Mouse (Mus musculus) liver, embryonic 12.5 days (tissue): ENCODE data around the gene Cib4. TPM values are rescaled to one million over a fixed set of nuclear protein-coding genes. Genes with fewer than 3 reads are reported as not detected.

Experiments used
- ATAC-seq: fragments of 200-750 bp; cut with Nextera tagmentation; 2 replicates; pipeline ENCODE4 v1.8.0; 2017; ENCODE audit warnings: moderate number of reproducible peaks, mild to moderate bottlenecking, moderate library complexity
- H3K27ac ChIP-seq: fragments of 300-500 bp; sonication (generic); 2 replicates; pipeline ENCODE4 v1.5.1; 2016; ENCODE audit warnings: mild to moderate bottlenecking
- H3K27me3 ChIP-seq: fragments of 300-500 bp; sonication (generic); replicated peaks from 2 replicates; pipeline ENCODE4 v1.6.1; 2016; ENCODE audit warnings: mild to moderate bottlenecking, moderate library complexity
- H3K36me3 ChIP-seq: fragments of 300-500 bp; sonication (generic); 2 replicates; pipeline ENCODE4 v1.6.1; 2016; ENCODE audit warnings: mild to moderate bottlenecking, moderate library complexity
- H3K4me1 ChIP-seq: fragments of 300-500 bp; sonication (generic); 2 replicates; pipeline ENCODE4 v1.6.1; 2016
- H3K4me2 ChIP-seq: fragments of 300-500 bp; sonication (generic); 2 replicates; pipeline ENCODE4 v1.6.1; 2016; ENCODE audit warnings: mild to moderate bottlenecking, moderate library complexity
- H3K4me3 ChIP-seq: fragments of 300-500 bp; sonication (generic); 2 replicates; pipeline ENCODE4 v1.5.1; 2016; ENCODE audit warnings: mild to moderate bottlenecking, moderate library complexity
- H3K9ac ChIP-seq: fragments of 300-500 bp; sonication (generic); 2 replicates; pipeline ENCODE4 v1.6.1; 2016; ENCODE audit warnings: mild to moderate bottlenecking, moderate library complexity
- H3K9me3 ChIP-seq: fragments of 300-500 bp; sonication (generic); replicated peaks from 2 replicates; pipeline ENCODE4 v1.6.1; 2016; ENCODE audit warnings: mild to moderate bottlenecking, moderate library complexity
- WGBS: fragments of 180-500 bp; shearing (Covaris S2); methylation state at CpG from one replicate; pipeline ENCODE4 v1.1.7; 2016; ENCODE audit not compliant: insufficient replicate concordance; 5-methylcytosine and 5-hydroxymethylcytosine counted together
- polyA plus RNA-seq: library from polyadenylated mRNA; unstranded; fragments of >200 nt; fragmentation: Nextera tagmentation; extraction: Ambion mirVana; gene quantifications from 2 replicates; pipeline ENCODE4 v1.2.1, GENCODE M21; 2016

Gene Cib4
- polyA plus RNA-seq, 1 experiment from 2014 or later, result not detected

DNA sequence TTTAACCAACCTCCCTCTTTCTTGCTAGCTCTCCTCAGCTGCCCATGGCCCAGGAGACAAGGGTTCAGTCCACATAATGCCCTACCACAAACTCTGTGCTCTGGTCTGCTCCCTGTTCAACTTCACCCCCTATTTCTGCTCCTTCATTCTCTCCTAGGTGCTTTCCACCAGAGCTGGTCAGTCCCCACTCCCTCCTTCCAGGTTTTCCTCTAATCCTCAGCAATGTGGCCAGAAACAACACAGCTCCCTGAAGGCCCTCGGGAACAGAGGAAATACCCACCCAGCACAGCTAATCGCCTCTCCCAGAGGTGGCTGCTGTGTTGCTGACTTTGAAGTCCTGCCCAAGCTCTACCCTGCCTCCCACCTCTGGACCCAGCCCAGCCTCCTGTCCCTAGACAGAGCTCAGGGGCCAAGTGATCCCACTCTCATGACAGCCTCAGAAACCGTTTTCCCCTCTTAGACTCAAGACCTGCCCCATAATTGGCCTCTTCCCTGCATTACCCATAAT lies 14.4 kb upstream of the Cib4 start:
- Histone ChIP-seq H3K27me3 (peaks cover 7% of the 10 kb centered on the region; the same call in 1 of the 2 replicates), H3K4me2 (no peak overlapping the region), H3K4me3 (no peak overlapping the region), H3K27ac (no peak overlapping the region), H3K9me3 (no peaks in the 10 kb centered on the region), H3K9ac (no peak overlapping the region), H3K4me1 (no peaks in the 10 kb centered on the region), H3K36me3 (no peaks in the 10 kb centered on the region)
- WGBS, result 15% methylated on average over 3 of the region's 3 CpGs
- no peak for ATAC-seq

DNA sequence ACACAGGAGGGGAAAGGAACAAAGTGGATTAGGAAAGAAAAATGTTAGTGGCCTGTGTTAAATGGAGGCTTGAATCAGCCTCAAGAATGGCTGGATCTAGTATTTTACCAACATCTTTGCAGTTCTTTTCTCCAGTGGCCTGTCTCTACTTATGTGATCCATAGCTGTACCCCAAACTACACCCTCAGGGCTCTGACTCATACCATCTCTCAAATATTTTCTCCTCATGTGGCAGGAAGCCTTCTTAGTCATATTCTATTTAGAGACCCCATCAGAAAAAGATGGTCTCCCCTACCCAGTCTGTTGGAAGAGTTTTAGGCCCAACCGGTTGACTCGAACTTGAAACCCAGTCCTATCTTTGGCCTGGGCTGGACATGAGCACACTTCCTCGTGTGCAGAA lies 13.8 kb upstream of the Cib4 start:
- 69% methylated on average over 3 of the region's 3 CpGs for WGBS
- peaks cover 7% of the 10 kb centered on the region; the same call in 1 of the 2 replicates for H3K27me3 ChIP-seq

DNA sequence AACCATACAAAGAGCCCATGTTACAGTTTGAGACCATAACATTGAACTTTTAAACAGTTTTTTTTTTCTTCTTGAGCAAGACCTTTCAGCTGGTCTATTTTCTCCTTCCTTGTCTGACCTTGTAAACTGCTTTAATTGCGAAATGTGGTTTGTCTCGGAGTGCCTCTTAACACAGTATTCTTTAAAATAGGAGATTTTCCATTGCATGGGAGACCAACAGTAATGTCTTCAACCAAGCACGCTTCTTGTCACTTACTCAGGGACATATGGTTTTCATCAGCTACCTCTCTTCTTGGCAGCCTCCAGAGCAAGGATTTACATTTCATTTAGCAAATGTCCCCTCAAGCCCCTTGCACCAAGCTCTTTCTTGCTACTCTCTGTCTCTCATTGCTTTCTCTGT lies 10.6 kb upstream of the Cib4 start:
- Histone ChIP-seq H3K9me3 (no peaks in the 10 kb centered on the region), H3K27me3 (peaks cover 4% of the 10 kb centered on the region; the same call in 1 of the 2 replicates), H3K36me3 (no peaks in the 10 kb centered on the region), H3K27ac (no peak overlapping the region), H3K9ac (no peak overlapping the region), H3K4me1 (no peaks in the 10 kb centered on the region), H3K4me3 (no peak overlapping the region), H3K4me2 (no peak overlapping the region)
- ATAC-seq, result no peak
- 61% methylated on average over 3 of the region's 3 CpGs for WGBS

More for the DNA sequence above, 13.8 kb upstream of the Cib4 start:
- Histone ChIP-seq H3K9me3 (no peaks in the 10 kb centered on the region), H3K27ac (no peak overlapping the region), H3K36me3 (no peaks in the 10 kb centered on the region), H3K9ac (no peak overlapping the region), H3K4me1 (no peaks in the 10 kb centered on the region), H3K4me3 (no peak overlapping the region), H3K4me2 (no peak overlapping the region)
- ATAC-seq, result no peak

DNA sequence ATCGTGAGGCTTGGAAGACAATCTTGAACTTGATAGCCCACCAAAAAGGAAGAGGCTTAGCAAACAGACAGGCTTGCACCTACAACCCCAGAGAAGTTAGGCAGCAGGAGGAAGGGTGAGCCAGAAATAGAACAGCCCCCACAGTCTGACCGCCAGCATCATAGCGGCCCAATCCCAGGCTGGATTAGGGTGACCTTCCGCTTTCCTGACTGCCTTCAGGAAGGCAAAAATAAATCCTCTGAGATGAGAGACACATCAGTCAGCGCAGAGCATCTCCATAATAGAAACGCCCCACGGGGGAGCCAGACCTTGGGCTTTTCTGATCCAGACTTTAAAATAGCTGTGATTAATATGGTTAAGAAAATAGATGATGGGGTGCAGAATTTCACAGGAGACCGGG lies 9.3 kb upstream of the Cib4 start:
- H3K9me3 ChIP-seq, result no peaks in the 10 kb centered on the region
- no peak overlapping the region for H3K4me3 ChIP-seq
- H3K27me3 ChIP-seq, result peaks cover 8% of the 10 kb centered on the region
- ATAC-seq, result no peak
- 55% methylated on average over 8 of the region's 8 CpGs for WGBS
- H3K27ac ChIP-seq, result no peak overlapping the region
- no peaks in the 10 kb centered on the region for H3K4me1 ChIP-seq
- H3K36me3 ChIP-seq, result no peaks in the 10 kb centered on the region
- no peak overlapping the region for H3K9ac ChIP-seq
- H3K4me2 ChIP-seq, result no peak overlapping the region

DNA sequence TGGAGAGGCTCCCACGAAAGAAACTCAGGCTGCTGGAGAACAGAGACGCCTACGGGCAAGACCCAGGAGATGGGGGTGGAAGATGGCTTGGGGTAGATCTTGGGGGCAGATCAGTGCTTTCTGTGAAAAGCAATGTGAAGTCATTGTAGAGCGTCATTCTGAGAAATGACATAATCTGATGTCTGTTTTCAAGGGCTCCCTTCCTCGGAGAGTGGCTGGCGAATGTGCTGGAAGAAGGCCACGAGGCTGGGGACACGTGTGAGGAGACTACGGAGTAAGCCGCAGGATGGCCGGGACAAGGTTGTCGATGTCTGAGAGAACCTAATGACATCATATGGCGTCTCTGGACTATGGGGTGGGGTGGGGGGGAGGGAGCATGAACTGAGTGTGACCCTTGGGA lies 8.3 kb upstream of the Cib4 start:
- Histone ChIP-seq H3K4me2 (no peak overlapping the region), H3K27me3 (peaks cover 5% of the 10 kb centered on the region), H3K4me1 (no peaks in the 10 kb centered on the region), H3K4me3 (no peak overlapping the region), H3K27ac (no peak overlapping the region), H3K9me3 (no peaks in the 10 kb centered on the region), H3K36me3 (no peaks in the 10 kb centered on the region), H3K9ac (no peak overlapping the region)
- no peak for ATAC-seq
- 72% methylated on average over 13 of the region's 13 CpGs for WGBS

DNA sequence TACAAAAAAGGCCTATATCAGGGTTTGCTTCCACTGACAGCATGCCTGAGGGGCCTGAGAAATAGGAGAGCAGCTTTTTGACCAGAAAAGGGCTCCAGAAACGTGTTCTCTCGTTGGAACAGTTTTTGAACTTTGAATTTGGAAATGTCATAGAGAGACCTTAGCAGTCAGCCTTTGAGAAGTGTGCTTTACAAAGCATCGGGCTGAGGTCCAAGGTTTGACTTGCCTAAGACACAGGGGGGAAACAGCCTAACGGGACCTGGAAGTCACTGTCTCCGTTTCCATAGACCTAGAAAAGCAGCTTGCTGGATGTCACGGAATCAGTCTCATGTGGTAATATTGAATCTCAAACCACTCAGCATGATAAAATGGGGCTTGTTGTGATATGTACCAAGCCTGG lies 6.4 kb upstream of the Cib4 start:
- H3K4me3 ChIP-seq, result no peak overlapping the region
- H3K4me2 ChIP-seq, result no peak overlapping the region
- no peak overlapping the region for H3K27ac ChIP-seq
- H3K9me3 ChIP-seq, result no peaks in the 10 kb centered on the region
- peaks cover 12% of the 10 kb centered on the region for H3K27me3 ChIP-seq
- no peaks in the 10 kb centered on the region for H3K4me1 ChIP-seq
- no peak for ATAC-seq
- no peaks in the 10 kb centered on the region for H3K36me3 ChIP-seq
- 72% methylated on average over 6 of the region's 6 CpGs for WGBS
- no peak overlapping the region for H3K9ac ChIP-seq

DNA sequence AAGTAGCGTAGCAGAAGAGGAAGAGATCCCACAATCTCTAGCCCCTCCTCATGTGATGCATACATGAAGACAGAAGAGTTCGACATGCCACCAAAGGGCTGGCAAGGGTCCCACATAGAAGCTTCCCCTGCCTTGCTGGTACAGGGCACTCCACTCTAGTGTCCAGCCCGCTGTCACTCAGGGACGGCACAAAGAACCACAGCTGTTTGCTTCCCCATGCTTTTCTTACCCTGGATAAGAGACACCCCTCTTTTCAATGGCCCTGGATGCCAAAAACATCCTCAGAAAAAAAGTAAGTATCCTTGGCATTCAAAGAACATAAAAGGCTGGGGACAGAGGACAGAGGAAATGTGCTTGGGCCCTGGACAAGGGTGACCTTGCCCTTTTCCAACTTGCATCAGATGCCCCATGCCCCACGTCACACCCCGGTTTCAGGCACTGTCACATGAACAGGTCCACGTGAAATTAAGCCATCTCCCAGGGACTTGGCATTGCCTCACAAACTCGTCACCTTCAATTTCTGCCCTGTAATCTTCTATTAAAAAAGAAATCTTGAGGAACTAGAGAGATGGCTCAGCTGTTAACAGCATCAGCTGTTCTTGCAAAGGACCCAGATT lies 5.5 kb upstream of the Cib4 start:
- no peak for ATAC-seq
- Histone ChIP-seq H3K4me1 (no peaks in the 10 kb centered on the region), H3K9ac (no peak overlapping the region), H3K9me3 (no peaks in the 10 kb centered on the region), H3K36me3 (no peaks in the 10 kb centered on the region), H3K4me2 (no peak overlapping the region), H3K27ac (no peak overlapping the region), H3K4me3 (no peak overlapping the region), H3K27me3 (peaks cover 17% of the 10 kb centered on the region)
- 69% methylated on average over 8 of the region's 8 CpGs for WGBS

DNA sequence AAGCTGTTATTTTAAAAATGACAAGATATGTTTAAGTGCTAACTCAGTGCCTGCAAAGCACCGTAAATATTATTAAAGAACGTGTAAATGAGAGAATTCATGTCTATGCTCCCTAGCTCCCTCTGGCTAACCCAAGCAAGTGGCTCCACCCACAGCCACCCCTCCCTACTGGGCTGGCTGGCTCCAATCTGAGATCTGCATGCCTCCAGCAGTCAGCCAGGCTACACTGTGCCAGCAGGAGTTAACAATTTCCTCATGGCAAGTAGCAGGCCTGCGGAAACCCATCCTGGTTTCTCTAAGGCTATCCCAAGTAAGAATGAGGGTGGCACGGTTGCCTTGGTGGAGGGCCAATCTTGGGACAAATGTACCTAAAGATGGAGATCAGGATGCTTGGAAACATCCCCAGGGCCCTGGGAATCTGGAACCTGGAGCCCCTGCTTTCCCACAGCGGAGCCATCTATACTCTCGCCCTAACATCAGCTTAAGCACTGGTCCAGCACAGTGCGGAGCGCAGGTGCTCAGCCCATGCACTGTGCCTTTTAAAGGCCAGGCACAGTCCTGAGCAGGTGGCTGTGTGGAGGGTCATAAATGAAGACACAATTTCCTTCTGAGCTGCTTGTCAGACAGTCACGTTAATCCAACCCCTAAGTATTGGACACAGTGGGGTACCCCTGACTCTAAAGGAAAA lies 4.8 kb upstream of the Cib4 start:
- H3K36me3 ChIP-seq, result no peaks in the 10 kb centered on the region
- H3K9ac ChIP-seq, result no peak overlapping the region
- no peak overlapping the region for H3K4me3 ChIP-seq
- WGBS, result 56% methylated on average over 9 of the region's 9 CpGs
- no peak for ATAC-seq
- H3K4me1 ChIP-seq, result no peaks in the 10 kb centered on the region
- no peak overlapping the region for H3K4me2 ChIP-seq
- H3K27ac ChIP-seq, result no peak overlapping the region
- H3K27me3 ChIP-seq, result peaks cover 24% of the 10 kb centered on the region
- H3K9me3 ChIP-seq, result no peaks in the 10 kb centered on the region

DNA sequence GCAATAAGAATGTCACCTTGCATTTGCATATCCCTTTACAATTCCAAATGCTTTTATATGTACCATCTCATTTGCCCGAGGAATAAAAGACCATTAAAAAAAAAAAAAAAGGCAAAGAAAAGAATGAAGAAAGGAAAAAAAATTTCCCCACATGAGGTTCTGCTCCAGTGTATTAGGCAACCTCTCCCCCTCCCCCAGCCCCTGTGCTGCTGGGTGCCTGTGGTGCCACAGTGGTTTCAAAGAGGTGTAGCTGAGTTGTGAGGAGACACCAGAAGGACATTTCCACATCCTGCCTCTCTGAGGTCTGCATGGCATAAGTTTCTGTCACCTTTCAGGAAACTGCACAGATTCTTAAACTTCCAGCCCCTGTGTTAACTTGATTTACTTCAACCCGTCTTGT lies 3.0 kb upstream of the Cib4 start:
- no peak overlapping the region for H3K9ac ChIP-seq
- ATAC-seq, result no peak
- H3K9me3 ChIP-seq, result no peaks in the 10 kb centered on the region
- WGBS, result 54% methylated on average over 2 of the region's 2 CpGs
- no peak overlapping the region for H3K4me3 ChIP-seq
- H3K4me2 ChIP-seq, result no peak overlapping the region
- peaks cover 24% of the 10 kb centered on the region for H3K27me3 ChIP-seq
- H3K4me1 ChIP-seq, result no peaks in the 10 kb centered on the region
- H3K27ac ChIP-seq, result no peak overlapping the region
- H3K36me3 ChIP-seq, result no peaks in the 10 kb centered on the region

DNA sequence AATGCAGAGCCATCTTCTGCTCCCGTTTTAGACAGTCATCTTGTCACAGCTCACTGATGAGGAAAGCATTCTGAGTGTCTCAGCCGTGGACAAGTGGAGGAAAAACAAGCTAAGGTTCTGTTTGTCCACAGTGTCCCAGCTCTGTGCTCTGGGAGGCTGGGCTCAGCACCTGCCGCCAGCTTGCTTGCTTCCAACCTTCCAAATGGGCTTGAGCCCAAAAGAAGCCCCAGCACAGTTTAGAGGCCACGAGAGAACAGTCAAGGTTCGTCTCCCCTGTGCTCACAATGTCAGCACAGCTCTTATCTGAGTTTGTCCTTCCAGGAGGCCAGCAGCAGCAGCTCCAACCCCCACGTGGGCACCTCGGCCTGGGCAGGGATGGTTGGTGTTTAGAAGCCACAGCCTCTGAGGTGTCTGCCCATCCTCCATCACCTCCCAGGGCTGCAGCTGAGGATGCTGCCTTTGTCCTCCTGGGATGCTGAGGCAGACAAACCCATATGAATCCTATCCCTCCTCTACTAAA lies 9.5 kb downstream of the Cib4 start:
- Histone ChIP-seq H3K9me3 (no peaks in the 10 kb centered on the region), H3K4me3 (no peak overlapping the region), H3K4me2 (no peak overlapping the region), H3K27ac (no peak overlapping the region), H3K36me3 (no peaks in the 10 kb centered on the region), H3K4me1 (no peaks in the 10 kb centered on the region), H3K9ac (no peak overlapping the region), H3K27me3 (peaks cover 16% of the 10 kb centered on the region)
- WGBS, result 32% methylated on average over 7 of the region's 7 CpGs
- no peak for ATAC-seq

DNA sequence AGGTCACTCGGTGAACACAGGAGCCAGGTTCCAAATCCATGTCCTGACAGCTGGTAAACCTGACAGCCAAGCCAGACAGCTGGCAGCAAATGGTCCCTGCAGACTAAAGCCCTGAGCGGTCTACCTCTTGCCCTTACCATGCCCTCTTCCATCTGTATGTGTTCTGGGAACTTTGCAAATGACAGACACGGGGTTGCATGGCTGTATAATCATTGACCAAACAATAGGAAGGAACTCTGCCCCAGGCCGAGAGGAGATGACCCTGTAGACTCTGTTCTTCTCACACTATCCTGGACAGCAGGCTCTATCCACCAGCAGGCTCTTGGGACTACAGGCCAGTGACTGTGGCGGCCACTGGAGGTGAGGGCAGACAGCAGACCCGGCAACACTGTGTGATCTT lies 11.0 kb downstream of the Cib4 start:
- no peak overlapping the region for H3K4me3 ChIP-seq
- no peak overlapping the region for H3K4me2 ChIP-seq
- peaks cover 22% of the 10 kb centered on the region for H3K27me3 ChIP-seq
- no peak overlapping the region for H3K9ac ChIP-seq
- H3K27ac ChIP-seq, result no peak overlapping the region
- no peaks in the 10 kb centered on the region for H3K9me3 ChIP-seq
- no peak for ATAC-seq
- no peaks in the 10 kb centered on the region for H3K4me1 ChIP-seq
- H3K36me3 ChIP-seq, result no peaks in the 10 kb centered on the region
- 57% methylated on average over 6 of the region's 6 CpGs for WGBS

DNA sequence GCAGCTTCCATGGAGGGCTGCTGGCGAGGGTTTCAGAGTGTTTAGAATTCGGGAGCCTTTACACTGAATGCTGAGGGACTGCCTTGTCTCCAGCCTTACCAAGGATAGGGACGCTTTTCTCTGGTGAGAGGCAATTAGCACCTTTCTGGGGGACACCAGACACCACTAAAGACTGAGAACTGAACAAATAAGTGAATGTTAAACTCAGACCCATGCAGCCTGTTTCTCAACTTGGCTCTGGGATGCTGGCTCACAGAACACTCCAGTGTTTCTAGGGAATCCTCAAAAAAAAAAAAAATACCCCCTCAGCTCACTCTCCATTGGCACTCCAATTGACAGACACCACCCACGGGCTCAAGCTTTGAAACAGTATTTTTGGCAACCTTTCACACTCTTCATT lies 16.7 kb downstream of the Cib4 start:
- Histone ChIP-seq H3K27ac (no peak overlapping the region), H3K9ac (no peak overlapping the region), H3K4me2 (no peak overlapping the region), H3K9me3 (no peaks in the 10 kb centered on the region), H3K36me3 (no peaks in the 10 kb centered on the region), H3K4me1 (no peaks in the 10 kb centered on the region; the same call in 1 of the 2 replicates), H3K4me3 (no peak overlapping the region), H3K27me3 (peaks cover 41% of the 10 kb centered on the region)
- no peak for ATAC-seq
- 13% methylated on average over 4 of the region's 4 CpGs for WGBS
